Mouse (Mus musculus) thymus, adult 18-20 months (tissue): ENCODE measurements around the gene Atg4c.
A peak's percentile ranks its signal among the peaks of the same experiment; 100 is the strongest.

Experiments used
- DNase-seq, 2 experiments: peaks; one replicate each; pipeline ENCODE4 v3.0.0; 2022; ENCODE audit warnings: mixed read lengths in 2 of 2

Atg4c gene

GRCm38 (mm10) chr4:99193810-99194582 is at the start of gene Atg4c:
Atg4c (plus strand) TSS chr4:99193934.
- DNase-seq = peak; percentile 26 to 34

DNA sequence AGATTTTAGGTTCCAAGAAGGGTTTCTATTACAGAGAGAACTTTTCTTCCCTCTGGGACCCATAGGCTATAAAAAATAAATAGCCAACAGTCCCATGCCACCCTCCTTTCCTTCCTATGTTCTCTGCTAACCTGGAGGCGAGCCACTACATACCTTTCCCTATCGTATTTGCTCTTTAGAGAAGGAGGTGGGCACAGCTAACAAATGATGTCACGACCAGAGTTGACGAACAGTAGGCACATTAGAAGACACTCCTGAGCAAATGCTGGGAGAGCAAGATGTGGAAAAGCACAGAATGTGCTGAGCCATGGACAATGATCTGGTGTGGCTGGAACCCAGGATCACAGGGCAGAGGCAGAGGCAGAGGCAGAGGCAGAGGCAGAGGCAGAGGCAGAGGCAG is 42.3 kb upstream of the Atg4c start:
- DNase-seq = no peak

- DNase-seq = no peak
Observed at GRCm38 (mm10) chr4:99151885-99152558, 41.7 kb upstream of the Atg4c start.

DNA sequence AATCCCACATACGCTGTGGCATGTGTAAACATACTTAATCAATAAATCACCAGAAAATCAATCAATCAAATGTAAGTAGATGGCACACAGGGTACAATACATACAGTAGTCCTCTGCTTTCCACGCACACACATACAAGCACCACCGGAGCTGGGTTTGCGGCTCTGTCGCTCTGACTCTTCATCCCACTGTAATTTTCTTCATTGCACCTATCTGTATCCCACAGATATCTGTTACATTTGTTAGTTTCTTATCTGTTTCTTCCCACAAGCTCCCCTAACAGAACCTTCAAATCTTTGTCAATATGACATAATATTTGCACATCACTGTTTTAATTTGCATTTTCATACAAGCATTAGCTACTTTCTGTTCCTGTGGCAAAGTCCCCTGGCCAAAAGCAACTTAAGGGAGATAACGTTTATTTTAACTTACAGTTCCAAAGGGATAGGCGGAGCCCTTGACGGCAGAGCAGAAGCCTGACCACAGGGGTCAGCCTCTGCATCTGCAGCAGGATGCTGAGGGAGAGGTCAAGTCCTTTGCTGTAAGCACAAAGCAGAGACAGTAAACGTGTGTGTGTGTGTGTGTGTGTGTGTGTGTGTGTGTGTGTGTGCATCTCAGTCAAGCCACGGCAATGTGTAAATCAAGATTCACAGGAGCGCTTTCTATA is 37.0 kb upstream of the Atg4c start:
- no peak for DNase-seq

DNA sequence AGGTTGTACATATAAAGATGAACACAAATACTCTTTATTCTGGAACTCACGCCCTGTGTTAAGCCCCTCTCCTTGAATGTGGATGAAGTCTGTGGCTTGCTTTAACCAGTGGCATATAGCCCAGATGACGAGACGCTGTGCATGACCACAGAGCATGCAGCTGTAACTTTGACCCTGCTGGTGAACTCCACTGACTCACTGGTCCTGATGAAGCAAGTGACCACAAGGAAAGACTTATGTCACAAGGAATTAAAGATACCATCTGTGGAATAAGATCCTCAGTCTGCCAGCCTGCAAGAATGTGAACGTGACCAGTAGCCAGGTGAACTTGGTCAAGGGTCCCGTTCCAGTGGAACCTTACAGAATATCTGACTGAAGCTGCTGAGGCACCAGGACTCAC is 35.2 kb upstream of the Atg4c start:
- no peak for DNase-seq

GRCm38 (mm10) chr4:99160414-99160813 is 33.3 kb upstream of the Atg4c start:
- no peak for DNase-seq

DNA sequence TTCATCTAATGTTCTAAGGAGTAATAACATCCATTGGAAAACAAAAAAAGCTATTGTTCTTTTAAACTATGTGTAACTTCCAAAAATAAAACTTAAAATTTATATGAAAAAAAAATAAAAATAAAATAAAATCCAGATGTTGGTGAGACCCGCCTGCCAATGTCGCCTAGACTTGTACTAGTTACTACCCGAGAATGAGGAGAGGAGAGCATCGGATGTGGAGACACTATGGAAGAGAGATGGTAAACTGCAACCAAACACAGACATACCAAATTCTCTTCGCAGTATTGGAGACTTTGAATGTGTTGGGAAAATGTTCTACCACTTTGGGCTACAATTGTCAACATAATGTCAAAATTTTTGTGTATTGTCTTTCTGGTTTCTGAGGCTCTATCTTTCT is 32.8 kb upstream of the Atg4c start:
- no peak for DNase-seq

GRCm38 (mm10) chr4:99161457-99161971 is 32.2 kb upstream of the Atg4c start:
- no peak for DNase-seq

DNA sequence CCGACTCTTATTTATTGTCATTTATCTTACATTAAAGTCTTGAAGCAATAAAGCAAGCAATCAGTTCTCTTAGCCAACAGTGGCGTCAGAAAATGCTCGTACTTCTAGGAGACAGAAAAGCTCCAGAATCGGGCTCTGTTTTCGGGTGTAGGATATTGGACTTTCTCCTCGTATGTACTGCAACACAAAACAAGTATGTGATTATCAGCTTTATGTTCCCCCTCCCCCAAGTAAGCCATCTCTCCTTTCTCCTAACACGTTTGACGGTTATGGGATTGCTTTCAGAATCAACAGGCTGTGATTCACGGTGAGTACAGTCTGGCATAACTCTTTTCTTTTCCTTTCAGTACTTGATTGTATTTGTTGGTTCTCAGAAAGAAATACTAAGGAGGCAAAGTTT is 30.7 kb upstream of the Atg4c start:
- no peak for DNase-seq

- DNase-seq = no peak
Observed at GRCm38 (mm10) chr4:99163547-99163946, 30.2 kb upstream of the Atg4c start.

GRCm38 (mm10) chr4:99168869-99169268 is 24.9 kb upstream of the Atg4c start:
- no peak for DNase-seq

GRCm38 (mm10) chr4:99174265-99174664 is 19.5 kb upstream of the Atg4c start:
- DNase-seq = no peak

GRCm38 (mm10) chr4:99176841-99177240 is 16.9 kb upstream of the Atg4c start:
- no peak for DNase-seq

GRCm38 (mm10) chr4:99177255-99177654 is 16.5 kb upstream of the Atg4c start:
- DNase-seq = no peak

DNA sequence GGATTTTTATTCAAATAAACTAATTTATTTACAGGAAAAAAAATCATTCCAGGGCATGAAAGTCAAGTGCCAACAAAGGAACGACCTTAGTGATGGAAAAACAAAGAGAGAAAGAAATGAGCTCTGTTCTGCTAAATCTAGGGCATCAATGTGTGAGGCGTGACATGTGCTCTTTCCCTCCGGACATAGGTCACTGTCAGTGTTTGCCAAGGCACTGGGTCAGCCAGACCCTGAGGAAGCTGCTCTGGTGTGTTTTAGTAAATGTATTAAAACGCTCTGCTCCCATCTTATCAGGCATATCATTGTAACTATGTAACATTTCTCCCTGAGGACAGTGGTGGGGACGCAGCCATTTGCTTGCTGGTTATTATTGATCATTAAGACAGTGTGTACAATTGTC is 14.9 kb upstream of the Atg4c start:
- no peak for DNase-seq

DNA sequence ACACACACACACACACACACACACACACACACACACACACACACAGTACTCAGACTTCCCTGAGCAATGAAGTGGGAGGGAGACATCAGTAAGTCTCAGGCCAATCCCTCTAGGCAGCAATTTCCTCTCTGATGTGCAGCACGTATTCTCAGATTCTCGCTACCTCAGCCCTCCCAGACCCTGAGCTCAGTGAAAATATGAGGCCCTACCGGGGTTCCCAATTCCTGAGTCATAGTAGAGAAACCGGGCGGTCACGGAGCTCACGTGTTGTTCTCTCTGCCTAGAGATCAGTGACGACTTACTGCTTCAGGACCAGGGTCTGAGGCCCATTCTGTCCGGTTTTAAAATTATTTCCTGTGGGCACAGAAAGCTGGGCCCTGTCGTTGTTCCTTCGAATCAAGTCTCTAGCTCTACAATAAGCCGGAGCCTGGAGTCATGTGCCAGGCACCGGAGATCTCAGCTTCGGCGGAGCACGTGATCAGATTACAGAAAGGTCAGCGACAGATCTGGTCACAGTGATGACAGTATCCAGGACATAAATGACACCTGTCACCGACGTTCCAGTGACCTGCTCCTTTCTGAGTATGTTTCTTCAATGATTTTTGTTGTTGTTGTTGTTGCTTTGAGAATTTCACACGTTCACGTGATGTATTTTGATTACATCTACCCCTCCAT is 14.2 kb upstream of the Atg4c start:
- no peak for DNase-seq

- DNase-seq = no peak
Observed at GRCm38 (mm10) chr4:99180921-99181320, 12.8 kb upstream of the Atg4c start.

DNA sequence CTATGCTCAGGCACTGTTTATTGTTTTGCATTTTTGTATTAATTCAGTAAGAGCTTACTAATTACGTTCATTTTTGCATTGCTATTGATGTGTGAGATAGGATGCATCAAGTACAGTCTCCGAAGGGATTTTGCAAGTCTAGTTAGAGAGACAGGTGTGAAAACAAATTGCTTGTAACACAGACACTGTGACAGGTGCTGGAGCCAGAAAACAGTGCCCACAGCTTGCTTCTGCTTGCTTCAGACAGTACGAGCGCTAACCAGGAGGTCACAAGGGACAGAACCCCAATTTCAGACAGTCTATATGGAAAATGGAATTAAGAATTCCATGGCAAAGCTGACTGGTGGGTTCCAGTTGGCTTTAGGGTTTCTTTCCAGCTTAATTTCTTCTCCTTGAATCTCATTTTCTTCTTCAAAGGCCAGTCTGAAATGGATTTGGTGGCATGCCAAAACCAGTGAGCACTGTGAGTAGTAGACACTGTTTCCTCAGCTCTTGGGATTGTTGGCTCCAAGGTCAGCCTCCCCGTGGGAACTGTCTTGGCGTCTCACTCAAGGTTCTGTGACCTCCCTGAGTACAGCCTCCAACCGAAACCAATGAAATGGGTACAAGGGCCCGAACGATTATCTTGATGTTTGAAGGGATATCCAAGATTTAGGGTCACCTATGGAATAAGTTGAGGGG is 11.9 kb upstream of the Atg4c start:
- no peak for DNase-seq

DNA sequence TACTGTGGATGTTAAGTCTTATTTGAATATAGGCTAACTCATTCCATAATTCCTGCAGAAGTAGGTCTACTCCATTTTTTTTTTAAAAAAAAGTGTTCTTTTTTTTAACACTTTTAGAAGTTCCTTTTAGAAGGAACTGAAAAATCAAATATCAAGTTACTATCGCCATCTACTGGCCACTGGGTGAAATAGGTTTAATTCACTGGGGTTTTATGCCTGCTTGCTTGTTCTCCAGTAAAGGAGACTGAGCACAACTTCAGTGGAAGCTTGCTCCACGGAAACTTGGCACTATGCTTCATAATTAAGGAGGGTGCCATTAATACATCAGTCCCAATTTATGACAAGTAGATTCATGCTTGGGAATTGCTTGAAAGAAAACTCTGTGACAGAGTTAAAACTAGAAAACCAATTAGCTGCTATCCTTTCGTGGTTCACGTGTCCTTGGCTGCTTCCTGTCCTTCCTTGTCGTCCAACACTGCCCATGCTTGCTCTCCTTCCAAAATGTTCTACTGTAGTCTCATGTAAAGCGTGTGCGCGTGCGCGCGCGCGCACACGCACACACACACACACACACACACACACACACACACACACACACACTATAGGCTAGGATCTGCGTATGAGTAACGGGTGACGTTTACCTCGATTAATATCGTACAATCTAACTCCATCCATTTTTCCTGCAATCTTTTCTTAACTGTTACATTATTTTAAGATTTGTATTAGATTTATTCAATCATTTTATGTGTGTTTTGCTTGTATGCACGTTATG is 10.9 kb upstream of the Atg4c start:
- no peak for DNase-seq

DNA sequence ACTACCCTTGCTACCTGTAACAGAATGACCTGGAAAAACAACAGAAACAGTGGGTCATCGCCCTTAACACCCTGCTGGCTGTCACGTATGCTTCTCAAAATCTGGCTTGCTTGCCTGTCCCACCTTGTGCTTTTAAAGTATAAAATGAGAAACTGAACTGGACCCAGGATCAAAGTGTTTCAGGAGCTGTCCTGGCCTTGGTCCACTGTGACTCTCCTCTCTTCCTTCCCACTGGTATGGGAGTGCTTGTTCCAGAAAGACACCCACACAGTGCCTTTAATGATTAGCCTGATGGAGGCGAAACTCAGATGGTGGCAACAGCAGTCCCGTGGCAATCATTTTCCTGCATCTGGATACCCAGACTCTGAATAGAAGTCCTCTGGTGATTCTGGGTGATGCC is 9.1 kb upstream of the Atg4c start:
- DNase-seq = no peak

DNA sequence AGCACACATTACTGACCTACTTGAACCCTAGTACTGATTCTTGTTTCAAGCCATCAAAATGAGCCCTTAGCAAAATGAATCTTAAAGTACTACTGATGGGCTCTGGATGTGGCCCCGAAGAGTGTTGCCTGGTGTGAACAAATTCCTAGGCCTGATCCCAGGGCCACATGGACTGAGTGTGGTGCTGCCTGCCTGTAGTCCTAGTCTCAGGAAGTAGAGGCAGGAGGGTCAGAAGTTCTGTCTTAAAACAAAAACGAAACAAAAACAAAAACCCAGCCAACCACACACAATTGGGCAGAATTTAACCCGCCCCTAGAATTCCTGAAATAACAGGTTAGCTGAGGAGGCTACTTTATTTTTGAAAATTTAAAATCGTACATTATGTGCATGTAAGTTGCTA is 8.4 kb upstream of the Atg4c start:
- DNase-seq = no peak
